Mouse (Mus musculus): Measurements from ENCODE around the gene Aldh1l1. TPM values are rescaled to one million over a fixed set of nuclear protein-coding genes. Genes with fewer than 3 reads are reported as not detected.

Gene Aldh1l1
- total and polyA plus RNA-seq, 3 experiments, result 0.11 to 0.13 TPM; not detected in 1

- Histone ChIP-seq H3K36me3 (replicated peaks in 1 of 2; ENCODE audit: control insufficient read depth in 1 of 2, insufficient read depth in 1 of 2, low read length in 1 of 2) (no peaks in the 10 kb centered on the region), H3K4me2 (ENCODE audit: insufficient read depth, low read depth, poor library complexity, severe bottlenecking) (peak overlapping the region; percentile 83; the same call in 1 of the 2 replicates), H3K9me3 (replicated peaks; ENCODE audit: low read length) (no peaks in the 10 kb centered on the region), H3K4me1 (ENCODE audit: control insufficient read depth in 1 of 2, insufficient read depth in 2 of 2) (peaks cover 2 to 11% of the 10 kb centered on the region in 2 experiments; a peak in 3 of 4 replicates), H3K9ac (ENCODE audit: insufficient read depth, low read depth) (peak overlapping the region; percentile 11; the same call in 1 of the 2 replicates), H3K27ac (ENCODE audit: insufficient read depth, low read depth) (no peak overlapping the region), H3K4me3 (replicated peaks in 1 of 3; ENCODE audit: low read depth in 2 of 3, low read length in 2 of 3, poor library complexity in 1 of 3) (peak overlapping the region; percentile 30 to 73 (median 50)), H3K79me2 (replicated peaks; ENCODE audit: control insufficient read depth, extremely low read depth, insufficient read depth, poor library complexity, severe bottlenecking) (no peaks in the 10 kb centered on the region), H3K27me3 (replicated peaks) (peaks cover 78% of the 10 kb centered on the region)
- dilution Hi-C loops (cut with MboI; ENCODE audit: extremely low pct_ligation_motif_present, extremely low pct_unique_long_range_greater_than_20kb, low sequenced_read_pairs), result no loop called here
- TF ChIP-seq CHD2 (IDR thresholded peaks at IDR 0.05; ENCODE audit: low read length), result no peak
- TF ChIP-seq MYC (IDR thresholded peaks at IDR 0.05; ENCODE audit: low read depth, low read length), result no peak
- no peak for TF ChIP-seq USF1 (IDR thresholded peaks at IDR 0.05; ENCODE audit: low read depth, low read length)
- no peak for TF ChIP-seq SMC3 (IDR thresholded peaks at IDR 0.05; ENCODE audit: low read depth, low read length)
- no peak for TF ChIP-seq USF2 (conservative IDR thresholded peaks at IDR 0.05; ENCODE audit: low read depth, low read length)
- no peak for TF ChIP-seq ZNF384 (IDR thresholded peaks at IDR 0.05; ENCODE audit: low read depth, low read length)
- no peak for TF ChIP-seq NELFE (IDR thresholded peaks at IDR 0.05; ENCODE audit: low read depth, low read length)
- in situ Hi-C loops (cut with MboI; ENCODE audit: low pct_ligation_motif_present, low pct_unique_long_range_greater_than_20kb, low sequenced_read_pairs), result no loop called here
- no peak for DNase-seq (ENCODE audit: extremely low read depth)
Measured at GRCm38 (mm10) chr6:90605298-90605665, 119.1 kb downstream of the Aldh1l1 start.

- Histone ChIP-seq H3K4me3 (replicated peaks in 1 of 3; ENCODE audit: low read depth in 2 of 3, low read length in 2 of 3, poor library complexity in 1 of 3) (no peak overlapping the region), H3K79me2 (replicated peaks; ENCODE audit: control insufficient read depth, extremely low read depth, insufficient read depth, poor library complexity, severe bottlenecking) (no peaks in the 10 kb centered on the region), H3K4me1 (ENCODE audit: control insufficient read depth in 1 of 2, insufficient read depth in 2 of 2) (peaks cover 2 to 11% of the 10 kb centered on the region in 2 experiments; a peak in 3 of 4 replicates), H3K27me3 (replicated peaks) (peaks cover 76% of the 10 kb centered on the region), H3K9me3 (replicated peaks; ENCODE audit: low read length) (no peaks in the 10 kb centered on the region), H3K27ac (ENCODE audit: insufficient read depth, low read depth) (no peak overlapping the region), H3K9ac (ENCODE audit: insufficient read depth, low read depth) (no peak overlapping the region), H3K36me3 (replicated peaks in 1 of 2; ENCODE audit: control insufficient read depth in 1 of 2, insufficient read depth in 1 of 2, low read length in 1 of 2) (no peaks in the 10 kb centered on the region), H3K4me2 (ENCODE audit: insufficient read depth, low read depth, poor library complexity, severe bottlenecking) (no peak overlapping the region)
- DNase-seq (ENCODE audit: extremely low read depth), result peak; percentile 76
- dilution Hi-C loops (cut with MboI; ENCODE audit: extremely low pct_ligation_motif_present, extremely low pct_unique_long_range_greater_than_20kb, low sequenced_read_pairs), result no loop called here
- in situ Hi-C loops (cut with MboI; ENCODE audit: low pct_ligation_motif_present, low pct_unique_long_range_greater_than_20kb, low sequenced_read_pairs), result no loop called here
- TF ChIP-seq ELF1 (IDR thresholded peaks at IDR 0.05; ENCODE audit: low read depth, low read length) (no peak), PAX5 (IDR thresholded peaks at IDR 0.05; ENCODE audit: low read length) (no peak), MAX (IDR thresholded peaks at IDR 0.05; ENCODE audit: low read length) (peak; percentile 35; the same call in 1 of the 2 replicates), NRF1 (IDR thresholded peaks at IDR 0.05; ENCODE audit: low read depth, low read length) (no peak), USF2 (conservative IDR thresholded peaks at IDR 0.05; ENCODE audit: low read depth, low read length) (no peak), ETS1 (conservative IDR thresholded peaks at IDR 0.05; ENCODE audit: low read depth, low read length) (no peak), ZKSCAN1 (IDR thresholded peaks at IDR 0.05; ENCODE audit: borderline replicate concordance, low read depth, low read length) (no peak), CTCF (conservative IDR thresholded peaks at IDR 0.05 in 1 of 2, IDR thresholded peaks at IDR 0.05 in 1 of 2; ENCODE audit: low read depth in 2 of 2, low read length in 2 of 2) (peak; percentile 89 to 97), ZMIZ1 (IDR thresholded peaks at IDR 0.05; ENCODE audit: low read depth, low read length) (no peak), MEF2A (IDR thresholded peaks at IDR 0.05; ENCODE audit: borderline replicate concordance, low read depth, low read length) (no peak), USF1 (IDR thresholded peaks at IDR 0.05; ENCODE audit: low read depth, low read length) (no peak), BHLHE40 (IDR thresholded peaks at IDR 0.05; ENCODE audit: low read depth, low read length) (peak; percentile 59), ZC3H11A (IDR thresholded peaks at IDR 0.05; ENCODE audit: low read depth, low read length) (no peak), POLR2AphosphoS2 (IDR thresholded peaks at IDR 0.05; ENCODE audit: low read depth, low read length) (no peak), POLR2A (IDR thresholded peaks at IDR 0.05; ENCODE audit: low read depth, low read length) (no peak), MXI1 (IDR thresholded peaks at IDR 0.05; ENCODE audit: low read depth, low read length) (no peak), HCFC1 (IDR thresholded peaks at IDR 0.05; ENCODE audit: low read depth, low read length) (no peak), RAD21 (IDR thresholded peaks at IDR 0.05; ENCODE audit: low read depth, low read length) (peak; percentile 38), MAZ (IDR thresholded peaks at IDR 0.05; ENCODE audit: low read depth, low read length) (no peak), E2F4 (IDR thresholded peaks at IDR 0.05; ENCODE audit: insufficient replicate concordance, low read depth, low read length) (no peak), UBTF (IDR thresholded peaks at IDR 0.05; ENCODE audit: low read depth, low read length) (no peak), NELFE (IDR thresholded peaks at IDR 0.05; ENCODE audit: low read depth, low read length) (no peak; the same call in 1 of the 2 replicates), IRF4 (IDR thresholded peaks at IDR 0.05; ENCODE audit: low read depth, low read length) (no peak), ZNF384 (IDR thresholded peaks at IDR 0.05; ENCODE audit: low read depth, low read length) (no peak), MYC (IDR thresholded peaks at IDR 0.05; ENCODE audit: low read depth, low read length) (peak; percentile 69; the same call in 1 of the 2 replicates), TBP (conservative IDR thresholded peaks at IDR 0.05; ENCODE audit: low read depth, low read length) (no peak), CHD2 (IDR thresholded peaks at IDR 0.05; ENCODE audit: low read length) (no peak), JUND (conservative IDR thresholded peaks at IDR 0.05; ENCODE audit: low read depth, low read length) (no peak), EP300 (IDR thresholded peaks at IDR 0.05; ENCODE audit: low read length) (no peak), KAT2A (IDR thresholded peaks at IDR 0.05; ENCODE audit: insufficient replicate concordance, low read length) (no peak), TCF12 (IDR thresholded peaks at IDR 0.05; ENCODE audit: low read depth, low read length) (no peak), JUN (IDR thresholded peaks at IDR 0.05; ENCODE audit: insufficient read depth, low read depth, low read length) (no peak)
Measured at GRCm38 (mm10) chr6:90606538-90606937, 120.3 kb downstream of the Aldh1l1 start.

Data from CH12.LX (cell line).